Mouse (Mus musculus) kidney, adult 2 months (tissue): ENCODE results near the gene Nhs.

Experiments
- CTCF ChIP-seq: fragments of 200-500 bp; conservative IDR thresholded peaks from 2 replicates; pipeline ENCODE4 v1.5.1; 2011; ENCODE audit warnings: low read depth, mild to moderate bottlenecking, control low read depth, low read length, moderate library complexity, mixed read lengths; ENCODE audit not compliant: insufficient read depth, insufficient read length
- POLR2A ChIP-seq: fragments of 200-500 bp; IDR thresholded peaks from one replicate; pipeline ENCODE4 v1.6.1; 2011; ENCODE audit warnings: low read depth, low read length, control low read depth

DNA sequence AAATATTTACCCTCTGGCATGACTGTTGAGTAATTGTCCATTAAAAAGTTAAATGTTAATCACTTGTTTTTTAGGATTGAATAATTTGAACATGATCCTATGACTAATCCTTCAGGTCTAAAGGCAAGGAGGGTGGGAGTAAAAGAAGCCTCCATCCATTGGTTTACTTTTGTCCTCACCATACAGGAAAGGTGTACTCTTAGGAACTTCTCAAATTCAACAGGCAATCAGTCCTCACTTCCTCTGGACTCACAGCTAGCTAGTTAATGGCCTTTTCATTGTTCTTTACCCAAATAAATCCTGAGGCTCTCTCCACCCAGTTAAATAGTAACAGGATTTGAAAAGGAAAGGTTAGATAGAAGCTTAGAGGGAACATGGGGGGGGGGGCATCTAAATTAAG is 196.2 kb downstream of the Nhs start:
- TF ChIP-seq CTCF, result no peak
- TF ChIP-seq POLR2A, result no peak
